Mouse (Mus musculus): ENCODE measurements around the gene Apba1. TPM values are rescaled to one million over a fixed set of nuclear protein-coding genes. Genes with fewer than 3 reads are reported as not detected.

Apba1 gene
- polyA plus RNA-seq, 1 experiment = 1.9 TPM

- Histone ChIP-seq H3K27me3 (replicated peaks; ENCODE audit: control insufficient read depth, insufficient read depth, low read length) (no peaks in the 10 kb centered on the region), H3K36me3 (ENCODE audit: control insufficient read depth, insufficient read depth, low read length) (no peaks in the 10 kb centered on the region), H3K4me1 (ENCODE audit: control insufficient read depth, insufficient read depth, low read length) (peaks cover 3% of the 10 kb centered on the region; the same call in 1 of the 2 replicates), H3K27ac (ENCODE audit: insufficient read depth, low read depth, low read length) (no peak overlapping the region), H3K4me3 (ENCODE audit: insufficient read depth, low read depth, low read length) (no peak overlapping the region)
- 92% methylated on average over 4 of the region's 4 CpGs for WGBS
- TF ChIP-seq CTCF (conservative IDR thresholded peaks at IDR 0.05; ENCODE audit: insufficient read depth, insufficient read length, low read depth, low read length) (no peak), POLR2A (IDR thresholded peaks at IDR 0.05; ENCODE audit: low read depth, low read length) (no peak)
- DNase-seq = no peak
These were observed 99.4 kb downstream of the Apba1 start for GRCm38 (mm10) chr19:23858091-23858490.

DNA sequence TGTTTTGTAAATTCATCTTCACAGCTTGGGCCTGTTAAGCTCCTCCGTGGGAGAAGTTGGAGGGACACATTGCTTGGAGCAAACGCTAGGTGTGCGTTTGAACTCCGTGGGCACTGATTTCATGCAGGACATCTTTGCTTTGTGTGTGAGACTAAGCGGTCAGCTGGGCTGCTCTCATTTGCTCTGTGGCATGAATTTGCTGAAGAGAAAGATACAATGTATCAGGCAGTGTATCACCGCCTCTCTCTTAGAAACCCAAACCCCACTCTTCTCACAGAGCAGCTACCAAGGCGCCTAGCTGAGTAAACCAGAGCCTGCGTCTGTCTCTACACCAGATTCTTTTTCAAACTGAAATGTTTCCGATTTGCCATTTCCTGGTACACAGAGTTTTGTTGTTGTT is 100.1 kb downstream of the Apba1 start:
- Histone ChIP-seq H3K4me1 (ENCODE audit: control insufficient read depth, insufficient read depth, low read length) (peaks cover 9% of the 10 kb centered on the region; the same call in 1 of the 2 replicates), H3K36me3 (ENCODE audit: control insufficient read depth, insufficient read depth, low read length) (no peaks in the 10 kb centered on the region), H3K27ac (ENCODE audit: insufficient read depth, low read depth, low read length) (no peak overlapping the region), H3K27me3 (replicated peaks; ENCODE audit: control insufficient read depth, insufficient read depth, low read length) (no peaks in the 10 kb centered on the region), H3K4me3 (ENCODE audit: insufficient read depth, low read depth, low read length) (no peak overlapping the region)
- TF ChIP-seq POLR2A (IDR thresholded peaks at IDR 0.05; ENCODE audit: low read depth, low read length) (no peak), CTCF (conservative IDR thresholded peaks at IDR 0.05; ENCODE audit: insufficient read depth, insufficient read length, low read depth, low read length) (no peak)
- DNase-seq = no peak
- 91% methylated on average over 9 of the region's 9 CpGs for WGBS

- peak; percentile 38 for DNase-seq
- TF ChIP-seq CTCF (conservative IDR thresholded peaks at IDR 0.05; ENCODE audit: insufficient read depth, insufficient read length, low read depth, low read length) = peak; percentile 68
- TF ChIP-seq POLR2A (IDR thresholded peaks at IDR 0.05; ENCODE audit: low read depth, low read length) = no peak
- Histone ChIP-seq H3K36me3 (ENCODE audit: control insufficient read depth, insufficient read depth, low read length) (no peaks in the 10 kb centered on the region), H3K27ac (ENCODE audit: insufficient read depth, low read depth, low read length) (no peak overlapping the region), H3K4me1 (ENCODE audit: control insufficient read depth, insufficient read depth, low read length) (peaks cover 10% of the 10 kb centered on the region; the same call in 1 of the 2 replicates), H3K27me3 (replicated peaks; ENCODE audit: control insufficient read depth, insufficient read depth, low read length) (no peaks in the 10 kb centered on the region), H3K4me3 (ENCODE audit: insufficient read depth, low read depth, low read length) (no peak overlapping the region)
- WGBS = 29% methylated on average over 13 of the region's 13 CpGs
These were observed 101.6 kb downstream of the Apba1 start for GRCm38 (mm10) chr19:23860151-23860820.

DNA sequence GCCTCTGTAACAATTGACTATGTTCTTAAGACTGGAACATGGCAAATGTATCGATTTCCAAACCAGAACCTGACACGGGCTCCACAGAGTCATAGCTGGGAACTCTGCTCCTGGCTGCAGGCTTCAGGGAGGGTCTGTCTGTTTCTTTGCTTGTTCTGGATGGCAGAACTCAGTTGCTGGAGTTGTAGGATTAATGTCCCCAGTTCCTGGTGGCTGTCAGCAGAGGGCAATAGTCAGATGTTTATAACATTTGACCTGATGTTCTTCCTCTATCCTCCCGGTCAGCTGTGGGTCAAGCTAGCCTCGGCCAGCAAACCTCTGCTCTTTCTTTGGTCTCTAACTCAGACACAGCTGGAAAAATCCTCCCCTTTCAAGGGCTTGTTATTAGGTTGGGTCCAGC is 104.0 kb downstream of the Apba1 start:
- no peaks in the 10 kb centered on the region for H3K36me3 ChIP-seq (ENCODE audit: control insufficient read depth, insufficient read depth, low read length)
- peak; percentile 23 for DNase-seq
- TF ChIP-seq CTCF (conservative IDR thresholded peaks at IDR 0.05; ENCODE audit: insufficient read depth, insufficient read length, low read depth, low read length) = peak; percentile 33; the same call in 1 of the 2 replicates
- no peak for TF ChIP-seq POLR2A (IDR thresholded peaks at IDR 0.05; ENCODE audit: low read depth, low read length)
- no peaks in the 10 kb centered on the region for H3K27me3 ChIP-seq (replicated peaks; ENCODE audit: control insufficient read depth, insufficient read depth, low read length)
- no peak overlapping the region for H3K27ac ChIP-seq (ENCODE audit: insufficient read depth, low read depth, low read length)
- H3K4me3 ChIP-seq (ENCODE audit: insufficient read depth, low read depth, low read length) = no peak overlapping the region
- 18% methylated on average over 4 of the region's 4 CpGs for WGBS
- H3K4me1 ChIP-seq (ENCODE audit: control insufficient read depth, insufficient read depth, low read length) = peaks cover 10% of the 10 kb centered on the region; the same call in 1 of the 2 replicates

GRCm38 (mm10) chr19:23863959-23864358 is 105.3 kb downstream of the Apba1 start:
- Histone ChIP-seq H3K4me3 (ENCODE audit: insufficient read depth, low read depth, low read length) (no peak overlapping the region), H3K27ac (ENCODE audit: insufficient read depth, low read depth, low read length) (no peak overlapping the region), H3K36me3 (ENCODE audit: control insufficient read depth, insufficient read depth, low read length) (no peaks in the 10 kb centered on the region), H3K27me3 (replicated peaks; ENCODE audit: control insufficient read depth, insufficient read depth, low read length) (no peaks in the 10 kb centered on the region), H3K4me1 (ENCODE audit: control insufficient read depth, insufficient read depth, low read length) (peaks cover 10% of the 10 kb centered on the region; the same call in 1 of the 2 replicates)
- no peak for TF ChIP-seq POLR2A (IDR thresholded peaks at IDR 0.05; ENCODE audit: low read depth, low read length)
- no peak for TF ChIP-seq CTCF (conservative IDR thresholded peaks at IDR 0.05; ENCODE audit: insufficient read depth, insufficient read length, low read depth, low read length)
- DNase-seq = peak; percentile 90
- 22% methylated on average over 3 of the region's 3 CpGs for WGBS

DNA sequence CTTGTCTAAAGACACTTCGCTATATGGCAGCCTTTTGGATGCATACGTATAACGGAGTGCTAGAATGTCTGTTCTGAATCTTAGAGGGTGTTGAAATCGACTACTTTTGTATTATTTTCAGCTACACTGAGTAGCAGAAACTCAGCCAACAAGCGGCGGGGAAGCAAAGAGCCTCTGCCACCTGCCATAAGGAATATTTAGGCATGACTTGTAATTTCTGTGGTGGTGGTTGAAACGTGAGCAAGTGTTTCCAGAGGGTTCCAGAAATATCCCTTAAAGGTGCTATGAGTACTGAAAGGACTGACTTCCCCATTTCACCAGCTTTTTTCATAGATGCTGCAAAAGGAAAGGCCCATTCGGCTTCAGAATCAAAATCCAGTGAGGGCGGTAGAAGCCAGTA is 107.4 kb downstream of the Apba1 start:
- Histone ChIP-seq H3K36me3 (ENCODE audit: control insufficient read depth, insufficient read depth, low read length) (no peaks in the 10 kb centered on the region), H3K27ac (ENCODE audit: insufficient read depth, low read depth, low read length) (no peak overlapping the region), H3K27me3 (replicated peaks; ENCODE audit: control insufficient read depth, insufficient read depth, low read length) (no peaks in the 10 kb centered on the region), H3K4me1 (ENCODE audit: control insufficient read depth, insufficient read depth, low read length) (peaks cover 10% of the 10 kb centered on the region; the same call in 1 of the 2 replicates), H3K4me3 (ENCODE audit: insufficient read depth, low read depth, low read length) (no peak overlapping the region)
- 95% methylated on average over 9 of the region's 9 CpGs for WGBS
- no peak for TF ChIP-seq POLR2A (IDR thresholded peaks at IDR 0.05; ENCODE audit: low read depth, low read length)
- TF ChIP-seq CTCF (conservative IDR thresholded peaks at IDR 0.05; ENCODE audit: insufficient read depth, insufficient read length, low read depth, low read length) = no peak
- no peak for DNase-seq

GRCm38 (mm10) chr19:23867052-23867451 is 108.4 kb downstream of the Apba1 start:
- Histone ChIP-seq H3K27me3 (replicated peaks; ENCODE audit: control insufficient read depth, insufficient read depth, low read length) (no peaks in the 10 kb centered on the region), H3K36me3 (ENCODE audit: control insufficient read depth, insufficient read depth, low read length) (no peaks in the 10 kb centered on the region), H3K4me1 (ENCODE audit: control insufficient read depth, insufficient read depth, low read length) (peaks cover 10% of the 10 kb centered on the region; the same call in 1 of the 2 replicates), H3K27ac (ENCODE audit: insufficient read depth, low read depth, low read length) (no peak overlapping the region), H3K4me3 (ENCODE audit: insufficient read depth, low read depth, low read length) (no peak overlapping the region)
- no peak for DNase-seq
- no peak for TF ChIP-seq POLR2A (IDR thresholded peaks at IDR 0.05; ENCODE audit: low read depth, low read length)
- TF ChIP-seq CTCF (conservative IDR thresholded peaks at IDR 0.05; ENCODE audit: insufficient read depth, insufficient read length, low read depth, low read length) = no peak
- WGBS = 88% methylated on average over 11 of the region's 11 CpGs

Data from kidney, adult 2 months (tissue).